Mouse (Mus musculus) small intestine, adult 2 months (tissue): Measurements from ENCODE around the gene Dad1.

Experiments used
- CTCF ChIP-seq: fragments of 200-500 bp; IDR thresholded peaks from 2 replicates; pipeline ENCODE4 v1.5.1; 2012; ENCODE audit warnings: low read depth, mild to moderate bottlenecking, control low read depth, inconsistent platforms, low read length, moderate library complexity, mixed read lengths; ENCODE audit not compliant: insufficient replicate concordance, insufficient read length; ENCODE audit errors: extremely low read depth
- POLR2A ChIP-seq: fragments of 200-500 bp; IDR thresholded peaks from 2 replicates; pipeline ENCODE4 v1.6.1; 2012; ENCODE audit warnings: low read depth, mild to moderate bottlenecking, control low read depth, inconsistent platforms, low read length, moderate library complexity

- no peak for TF ChIP-seq CTCF
- no peak for TF ChIP-seq POLR2A
Observed at GRCm38 (mm10) chr14:54246232-54246631, 7.7 kb downstream of the Dad1 start.
